Mouse (Mus musculus) kidney, embryonic 14.5 days (tissue): ENCODE data around the gene Wbp2. TPM values are rescaled to one million over a fixed set of nuclear protein-coding genes. Genes with fewer than 3 reads are reported as not detected.

Experiments used
- ATAC-seq: fragments of 200-750 bp; cut with Nextera tagmentation; 2 replicates; pipeline ENCODE4 v1.8.0; 2017; ENCODE audit warnings: moderate number of reproducible peaks, mild to moderate bottlenecking, moderate TSS enrichment, moderate library complexity; ENCODE audit not compliant: low FRiP score, low TSS enrichment
- H3K27ac ChIP-seq: fragments of 300-500 bp; sonication (generic); 2 replicates; pipeline ENCODE4 v1.5.1; 2014; ENCODE audit warnings: low read depth, mild to moderate bottlenecking, low read length, moderate library complexity, mixed read lengths
- H3K27me3 ChIP-seq: fragments of 300-500 bp; sonication (generic); 2 replicates; pipeline ENCODE4 v1.6.1; 2014; ENCODE audit warnings: mild to moderate bottlenecking, low read length; ENCODE audit not compliant: control insufficient read depth, insufficient read depth
- H3K36me3 ChIP-seq: fragments of 300-500 bp; sonication (generic); 2 replicates; pipeline ENCODE4 v1.6.1; 2014; ENCODE audit warnings: low read length, mixed read lengths; ENCODE audit not compliant: control insufficient read depth, insufficient read depth
- H3K4me1 ChIP-seq: fragments of 300-500 bp; sonication (generic); 2 replicates; pipeline ENCODE4 v1.6.1; 2014; ENCODE audit warnings: low read length, mixed read lengths; ENCODE audit not compliant: control insufficient read depth, insufficient read depth
- H3K4me2 ChIP-seq: fragments of 300-500 bp; sonication (generic); replicated peaks from 2 replicates; pipeline ENCODE4 v1.6.1; 2014; ENCODE audit warnings: low read depth, mild to moderate bottlenecking, low read length
- H3K4me3 ChIP-seq: fragments of 300-500 bp; sonication (generic); 2 replicates; pipeline ENCODE4 v1.5.1; 2014; ENCODE audit warnings: mild to moderate bottlenecking, low read length
- H3K9ac ChIP-seq: fragments of 300-500 bp; sonication (generic); 2 replicates; pipeline ENCODE4 v1.6.1; 2014; ENCODE audit warnings: low read depth, mild to moderate bottlenecking, low read length, moderate library complexity
- H3K9me3 ChIP-seq: fragments of 300-500 bp; sonication (generic); 2 replicates; pipeline ENCODE4 v1.6.1; 2016; ENCODE audit warnings: low read length; ENCODE audit not compliant: control insufficient read depth
- WGBS: fragments of 180-500 bp; shearing (Covaris S2); extraction: QIAGEN DNeasy Blood & Tissue Kit; methylation state at CpG from one replicate; pipeline ENCODE4 v1.1.7; 2014; 5-methylcytosine and 5-hydroxymethylcytosine counted together
- polyA plus RNA-seq: library from polyadenylated mRNA; unstranded; fragments of >200 nt; fragmentation: Nextera tagmentation; extraction: Ambion mirVana; gene quantifications from 2 replicates; pipeline ENCODE4 v1.2.1, GENCODE M21; 2014

Wbp2 gene
- polyA plus RNA-seq, 1 experiment from 2014 or later = 80.2 TPM

- Histone ChIP-seq H3K4me3 (no peak overlapping the region), H3K36me3 (peaks cover 10% of the 10 kb centered on the region), H3K27ac (no peak overlapping the region), H3K9me3 (no peaks in the 10 kb centered on the region), H3K4me2 (peak overlapping the region; percentile 54; the same call in 1 of the 2 replicates), H3K9ac (no peak overlapping the region), H3K4me1 (peaks cover 12% of the 10 kb centered on the region), H3K27me3 (no peaks in the 10 kb centered on the region)
- ATAC-seq = no peak
- 91% methylated on average over 8 of the region's 8 CpGs for WGBS
Observed at GRCm38 (mm10) chr11:116088188-116088587, 1.4 kb upstream of the Wbp2 start.

GRCm38 (mm10) chr11:116087194-116088130 lies 667 bp upstream of the Wbp2 start:
- Histone ChIP-seq H3K9me3 (no peaks in the 10 kb centered on the region), H3K9ac (peak overlapping the region; percentile 50; the same call in 1 of the 2 replicates)

GRCm38 (mm10) chr11:116084166-116084565 lies 2.6 kb downstream of the Wbp2 start:
- peaks cover 13% of the 10 kb centered on the region for H3K4me1 ChIP-seq
- no peak overlapping the region for H3K4me2 ChIP-seq
- no peak overlapping the region for H3K27ac ChIP-seq
- H3K4me3 ChIP-seq = no peak overlapping the region
- no peaks in the 10 kb centered on the region for H3K9me3 ChIP-seq
- H3K9ac ChIP-seq = no peak overlapping the region
- no peak for ATAC-seq
- H3K27me3 ChIP-seq = no peaks in the 10 kb centered on the region
- WGBS = 92% methylated on average over 6 of the region's 6 CpGs
- H3K36me3 ChIP-seq = peaks cover 48% of the 10 kb centered on the region

More at GRCm38 (mm10) chr11:116087194-116088130, 667 bp upstream of the Wbp2 start:
- peak; percentile 69 for ATAC-seq
- WGBS = 4% methylated on average over 31 of the region's 31 CpGs
- H3K4me3 ChIP-seq = peak overlapping the region; percentile 50
- H3K27me3 ChIP-seq = no peaks in the 10 kb centered on the region
- H3K27ac ChIP-seq = peak overlapping the region; percentile 76
- H3K4me2 ChIP-seq = peak overlapping the region; percentile 54
- H3K36me3 ChIP-seq = peaks cover 16% of the 10 kb centered on the region
- H3K4me1 ChIP-seq = peaks cover 12% of the 10 kb centered on the region

GRCm38 (mm10) chr11:116083096-116083672 lies 3.6 kb downstream of the Wbp2 start:
- 88% methylated on average over 14 of the region's 14 CpGs for WGBS
- Histone ChIP-seq H3K9me3 (no peaks in the 10 kb centered on the region), H3K4me1 (peaks cover 20% of the 10 kb centered on the region), H3K4me2 (no peak overlapping the region), H3K27me3 (no peaks in the 10 kb centered on the region), H3K9ac (no peak overlapping the region), H3K27ac (no peak overlapping the region), H3K36me3 (peaks cover 53% of the 10 kb centered on the region), H3K4me3 (no peak overlapping the region)
- ATAC-seq = no peak

GRCm38 (mm10) chr11:116081081-116081480 lies 5.7 kb downstream of the Wbp2 start:
- Histone ChIP-seq H3K4me2 (no peak overlapping the region), H3K9me3 (no peaks in the 10 kb centered on the region), H3K27ac (no peak overlapping the region), H3K4me1 (peaks cover 16% of the 10 kb centered on the region), H3K9ac (no peak overlapping the region), H3K36me3 (peaks cover 53% of the 10 kb centered on the region), H3K4me3 (no peak overlapping the region), H3K27me3 (no peaks in the 10 kb centered on the region)
- ATAC-seq = no peak
- WGBS = 69% methylated on average over 6 of the region's 6 CpGs

GRCm38 (mm10) chr11:116079511-116079910 lies 7.3 kb downstream of the Wbp2 start:
- Histone ChIP-seq H3K36me3 (peaks cover 53% of the 10 kb centered on the region), H3K4me3 (no peak overlapping the region), H3K9me3 (no peaks in the 10 kb centered on the region), H3K27me3 (no peaks in the 10 kb centered on the region), H3K9ac (0 out of 2 replicates have a peak overlapping the region, but pooled peaks have one; percentile 31), H3K27ac (no peak overlapping the region), H3K4me1 (peaks cover 10% of the 10 kb centered on the region), H3K4me2 (no peak overlapping the region)
- 91% methylated on average over 10 of the region's 10 CpGs for WGBS
- no peak for ATAC-seq

GRCm38 (mm10) chr11:116078676-116079320 lies 8.0 kb downstream of the Wbp2 start:
- peak overlapping the region; percentile 31; the same call in 1 of the 2 replicates for H3K9ac ChIP-seq

GRCm38 (mm10) chr11:116078221-116078620 lies 8.6 kb downstream of the Wbp2 start:
- 8% methylated on average over 16 of the region's 16 CpGs for WGBS
- ATAC-seq = 0 out of 2 replicates have a peak, but pooled peaks have one; percentile 30

More at GRCm38 (mm10) chr11:116078676-116079320, 8.0 kb downstream of the Wbp2 start:
- ATAC-seq = no peak
- H3K4me3 ChIP-seq = no peak overlapping the region
- H3K9me3 ChIP-seq = no peaks in the 10 kb centered on the region
- H3K36me3 ChIP-seq = peaks cover 49% of the 10 kb centered on the region
- no peak overlapping the region; the same call in none of the 2 replicates for H3K4me2 ChIP-seq
- no peaks in the 10 kb centered on the region for H3K27me3 ChIP-seq
- H3K4me1 ChIP-seq = peaks cover 10% of the 10 kb centered on the region
- peak overlapping the region; percentile 37; the same call in 1 of the 2 replicates for H3K27ac ChIP-seq
- 44% methylated on average over 10 of the region's 10 CpGs for WGBS

More at GRCm38 (mm10) chr11:116078221-116078620, 8.6 kb downstream of the Wbp2 start:
- Histone ChIP-seq H3K27me3 (no peaks in the 10 kb centered on the region), H3K4me1 (peaks cover 10% of the 10 kb centered on the region), H3K9ac (peak overlapping the region; percentile 50; the same call in 1 of the 2 replicates), H3K4me3 (peak overlapping the region; percentile 27), H3K4me2 (peak overlapping the region; percentile 49), H3K36me3 (peaks cover 43% of the 10 kb centered on the region), H3K9me3 (no peaks in the 10 kb centered on the region), H3K27ac (peak overlapping the region; percentile 14; the same call in 1 of the 2 replicates)
